Mouse (Mus musculus) intestine, postnatal 0 days (tissue): ENCODE measurements at regions not wholly inside any gene's neighbourhood (a gene's known extent, or its start where the extent isn't known, plus 50 kb on each side); places are given as distances from the start of the nearest gene placed in this dataset.

Experiments
- ATAC-seq: fragments of 200-750 bp; cut with Nextera tagmentation; 2 replicates; pipeline ENCODE4 v1.8.0; 2017; ENCODE audit warnings: mild to moderate bottlenecking, moderate TSS enrichment, moderate library complexity
- H3K27ac ChIP-seq: fragments of 300-500 bp; sonication (generic); 2 replicates; pipeline ENCODE4 v1.5.1; 2014; ENCODE audit warnings: mild to moderate bottlenecking, low read depth, low read length, moderate library complexity
- H3K27me3 ChIP-seq: fragments of 300-500 bp; sonication (generic); replicated peaks from 2 replicates; pipeline ENCODE4 v1.6.1; 2014; ENCODE audit warnings: low read length, mixed read lengths; ENCODE audit not compliant: control insufficient read depth, insufficient read depth
- H3K36me3 ChIP-seq: fragments of 300-500 bp; sonication (generic); 2 replicates; pipeline ENCODE4 v1.6.1; 2014; ENCODE audit warnings: mild to moderate bottlenecking, moderate library complexity; ENCODE audit not compliant: control insufficient read depth, insufficient read depth
- H3K4me1 ChIP-seq: fragments of 300-500 bp; sonication (generic); replicated peaks from 2 replicates; pipeline ENCODE4 v1.6.1; 2014; ENCODE audit warnings: antibody characterized with exemption, low read length, mixed read lengths; ENCODE audit not compliant: control insufficient read depth, insufficient read depth
- H3K4me2 ChIP-seq: fragments of 300-500 bp; sonication (generic); replicated peaks from 2 replicates; pipeline ENCODE4 v1.6.1; 2014; ENCODE audit warnings: low read depth, mild to moderate bottlenecking, moderate library complexity
- H3K4me3 ChIP-seq: fragments of 300-500 bp; sonication (generic); 2 replicates; pipeline ENCODE4 v1.5.1; 2014; ENCODE audit warnings: low read depth, low read length
- H3K9ac ChIP-seq: fragments of 300-500 bp; sonication (generic); 2 replicates; pipeline ENCODE4 v1.6.1; 2014; ENCODE audit warnings: mild to moderate bottlenecking, low read depth, low read length
- H3K9me3 ChIP-seq: fragments of 300-500 bp; sonication (generic); 2 replicates; pipeline ENCODE4 v1.6.1; 2016; ENCODE audit warnings: mixed run types; ENCODE audit not compliant: control insufficient read depth
- CTCF ChIP-seq: sonication (generic); IDR thresholded peaks from 2 replicates; pipeline ENCODE4 v1.5.1; 2016; ENCODE audit warnings: low read depth, mild to moderate bottlenecking, control low read depth, antibody characterized with exemption, moderate library complexity
- WGBS: fragments of 180-500 bp; shearing (Covaris S2); extraction: QIAGEN DNeasy Blood & Tissue Kit; methylation state at CpG from one replicate; pipeline ENCODE4 v1.1.7; 2014; 5-methylcytosine and 5-hydroxymethylcytosine counted together

DNA sequence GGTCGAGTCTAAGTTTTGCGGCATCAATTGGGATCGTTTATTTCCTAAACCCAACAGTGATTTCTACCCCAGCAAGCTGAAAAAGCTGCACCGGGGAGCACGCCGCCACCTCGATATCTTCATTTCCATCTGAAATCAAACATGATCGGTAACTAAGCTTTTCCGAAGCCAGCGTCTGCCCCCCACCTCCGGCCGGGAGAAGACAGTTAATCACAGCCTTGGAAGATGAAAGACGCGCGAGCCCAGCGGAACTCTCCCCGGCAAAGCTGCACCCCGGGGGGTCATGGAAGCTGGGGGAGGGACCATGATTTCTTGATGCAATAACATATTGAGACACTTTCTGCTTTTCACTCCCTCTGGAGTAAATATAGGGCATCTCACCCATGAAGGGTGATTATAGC, 468.4 kb downstream of the Vrk1 start:
- Histone ChIP-seq H3K9me3 (no peaks in the 10 kb centered on the region), H3K27ac (no peak overlapping the region), H3K4me2 (no peak overlapping the region), H3K36me3 (no peaks in the 10 kb centered on the region), H3K4me3 (no peak overlapping the region), H3K27me3 (peaks cover 62% of the 10 kb centered on the region), H3K9ac (no peak overlapping the region), H3K4me1 (no peaks in the 10 kb centered on the region)
- no peak for ATAC-seq
- WGBS = 1% methylated on average over 18 of the region's 18 CpGs
- TF ChIP-seq CTCF = no peak

DNA sequence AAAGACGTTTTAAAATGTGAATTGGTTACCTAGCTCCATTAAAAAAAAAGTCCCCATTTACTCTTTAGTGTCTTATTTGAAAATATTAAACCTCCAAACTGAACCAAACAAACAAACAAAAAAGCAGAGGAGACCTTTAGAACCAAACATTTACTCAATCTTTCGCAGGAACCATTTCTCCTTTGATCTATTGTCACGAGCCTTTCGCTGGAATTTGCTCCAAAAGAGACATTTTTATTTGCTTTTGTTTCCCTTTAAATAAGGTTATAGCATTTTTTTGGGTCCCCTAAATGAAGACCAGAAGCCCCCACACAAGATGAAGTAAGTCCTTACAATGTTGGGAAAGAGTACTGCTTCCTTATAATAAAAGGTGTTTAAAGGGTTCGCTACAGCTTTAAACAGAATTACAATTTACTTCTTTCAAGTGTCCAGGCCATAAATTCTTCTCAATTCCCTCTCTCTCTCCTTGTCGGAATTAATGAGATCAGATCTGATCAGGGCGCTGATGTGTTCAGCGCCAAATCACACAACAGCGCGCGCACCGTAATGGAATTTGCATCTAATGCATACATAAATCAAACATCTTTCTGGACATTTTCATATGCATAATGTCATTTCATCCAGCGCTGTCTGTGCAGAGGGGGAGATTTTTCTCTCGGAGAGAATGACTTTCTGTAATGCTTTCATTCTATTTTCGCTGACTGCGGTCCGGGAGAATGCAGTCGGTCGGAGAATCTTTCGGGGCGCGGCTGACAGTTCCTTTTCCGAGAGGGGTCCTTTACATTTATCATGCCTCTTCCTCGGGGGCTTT, 469.2 kb downstream of the Vrk1 start:
- H3K27ac ChIP-seq = no peak overlapping the region
- H3K4me1 ChIP-seq = no peaks in the 10 kb centered on the region
- 0 out of 2 replicates have a peak overlapping the region, but pooled peaks have one; percentile 13 for H3K4me2 ChIP-seq
- H3K27me3 ChIP-seq = peaks cover 60% of the 10 kb centered on the region
- WGBS = 4% methylated on average over 24 of the region's 24 CpGs
- H3K9me3 ChIP-seq = no peaks in the 10 kb centered on the region
- H3K4me3 ChIP-seq = no peak overlapping the region
- no peak for ATAC-seq
- no peak overlapping the region for H3K9ac ChIP-seq
- H3K36me3 ChIP-seq = no peaks in the 10 kb centered on the region
- no peak for TF ChIP-seq CTCF

GRCm38 (mm10) chr12:106479878-106480194, 469.8 kb downstream of the Vrk1 start:
- Histone ChIP-seq H3K9ac (no peak overlapping the region), H3K27me3 (peaks cover 54% of the 10 kb centered on the region), H3K9me3 (no peaks in the 10 kb centered on the region), H3K27ac (no peak overlapping the region), H3K4me3 (no peak overlapping the region), H3K36me3 (no peaks in the 10 kb centered on the region), H3K4me2 (0 out of 2 replicates have a peak overlapping the region, but pooled peaks have one; percentile 13), H3K4me1 (no peaks in the 10 kb centered on the region)
- TF ChIP-seq CTCF = no peak
- ATAC-seq = no peak
- WGBS = 17% methylated on average over 6 of the region's 6 CpGs

- no peaks in the 10 kb centered on the region for H3K9me3 ChIP-seq
- TF ChIP-seq CTCF = no peak
- no peaks in the 10 kb centered on the region for H3K4me1 ChIP-seq
- no peak overlapping the region for H3K27ac ChIP-seq
- WGBS = 51% methylated on average over 12 of the region's 12 CpGs
- H3K9ac ChIP-seq = no peak overlapping the region
- no peak overlapping the region for H3K4me2 ChIP-seq
- no peaks in the 10 kb centered on the region for H3K36me3 ChIP-seq
- H3K4me3 ChIP-seq = no peak overlapping the region
- ATAC-seq = no peak
- H3K27me3 ChIP-seq = peaks cover 53% of the 10 kb centered on the region
These were observed 470.4 kb downstream of the Vrk1 start for GRCm38 (mm10) chr12:106480281-106481060.

DNA sequence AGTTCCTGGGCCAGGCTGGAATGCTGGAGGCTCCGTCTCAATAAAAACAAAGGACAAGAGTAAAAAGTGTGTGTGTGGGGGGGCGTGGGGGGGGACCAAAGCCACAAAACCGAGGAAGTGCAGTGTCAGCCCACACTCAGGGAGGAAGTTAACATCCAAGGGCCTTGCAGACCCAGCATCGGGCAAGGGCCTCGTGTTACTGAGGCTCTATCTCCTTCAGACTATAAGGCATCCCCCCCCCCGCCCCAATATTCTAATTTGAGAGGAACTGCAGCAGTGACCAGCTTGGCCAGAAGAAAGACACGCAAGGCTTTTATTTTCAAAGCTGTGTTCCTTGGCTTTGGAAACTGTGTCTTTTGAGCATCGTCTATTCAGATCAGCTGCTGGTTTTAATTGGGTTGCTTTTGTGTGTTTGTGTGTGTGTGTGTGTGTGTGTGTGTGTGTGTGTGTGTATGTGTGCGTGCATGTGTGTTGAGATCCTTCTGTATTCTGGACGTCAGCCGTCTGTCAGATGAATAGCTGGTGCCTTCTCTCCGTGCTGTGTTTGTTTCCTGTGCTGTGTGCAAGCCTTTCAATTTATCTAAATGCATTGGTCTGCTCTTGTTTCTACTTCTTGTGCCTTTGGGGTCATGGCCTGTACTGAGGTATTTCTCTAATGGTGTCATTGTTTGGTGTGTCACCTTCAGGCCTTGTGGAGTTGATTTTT, 491.7 kb downstream of the Vrk1 start:
- WGBS = 52% methylated on average over 12 of the region's 12 CpGs
- Histone ChIP-seq H3K27me3 (no peaks in the 10 kb centered on the region), H3K27ac (no peak overlapping the region), H3K4me2 (no peak overlapping the region), H3K9me3 (no peaks in the 10 kb centered on the region), H3K9ac (no peak overlapping the region), H3K4me1 (no peaks in the 10 kb centered on the region), H3K4me3 (no peak overlapping the region), H3K36me3 (no peaks in the 10 kb centered on the region)
- ATAC-seq = no peak
- TF ChIP-seq CTCF = no peak

- H3K9me3 ChIP-seq = no peaks in the 10 kb centered on the region
- no peak for TF ChIP-seq CTCF
- H3K9ac ChIP-seq = no peak overlapping the region
- no peak overlapping the region for H3K4me3 ChIP-seq
- H3K27me3 ChIP-seq = no peaks in the 10 kb centered on the region
- no peaks in the 10 kb centered on the region for H3K36me3 ChIP-seq
- no peak overlapping the region for H3K27ac ChIP-seq
- no peak overlapping the region for H3K4me2 ChIP-seq
- no peak for ATAC-seq
- WGBS = 92% methylated on average over 8 of the region's 8 CpGs
- no peaks in the 10 kb centered on the region for H3K4me1 ChIP-seq
These were observed 494.3 kb downstream of the Vrk1 start for GRCm38 (mm10) chr12:106504285-106504684.
